Mouse (Mus musculus) brain, embryonic 14.5 days (tissue): ENCODE measurements around the gene Pcbp3. TPM values are rescaled to one million over a fixed set of nuclear protein-coding genes. Genes with fewer than 3 reads are reported as not detected.

Experiments
- DNase-seq: peaks from one replicate; pipeline ENCODE4 v3.0.0-alpha.2; 2011; ENCODE audit warnings: low read depth
- CTCF ChIP-seq: fragments of 200-500 bp; IDR thresholded peaks from 2 replicates; pipeline ENCODE4 v1.5.1; 2012; ENCODE audit warnings: inconsistent platforms, mild to moderate bottlenecking, moderate library complexity, borderline replicate concordance; ENCODE audit not compliant: insufficient read depth, insufficient read length; ENCODE audit errors: extremely low read depth
- POLR2A ChIP-seq: fragments of 200-500 bp; IDR thresholded peaks from 2 replicates; pipeline ENCODE4 v1.6.1; 2012; ENCODE audit warnings: mild to moderate bottlenecking, inconsistent platforms, borderline replicate concordance; ENCODE audit not compliant: poor library complexity, insufficient read depth, insufficient read length, severe bottlenecking; ENCODE audit errors: extremely low read depth
- polyA plus RNA-seq: library from polyadenylated mRNA; depleted of rRNA; stranded (reverse); fragments of >200 nt; gene quantifications from 2 replicates; pipeline ENCODE4 v1.2.3, GENCODE M21; 2012

Pcbp3 gene
- polyA plus RNA-seq, 1 experiment: 39.0 TPM

DNA sequence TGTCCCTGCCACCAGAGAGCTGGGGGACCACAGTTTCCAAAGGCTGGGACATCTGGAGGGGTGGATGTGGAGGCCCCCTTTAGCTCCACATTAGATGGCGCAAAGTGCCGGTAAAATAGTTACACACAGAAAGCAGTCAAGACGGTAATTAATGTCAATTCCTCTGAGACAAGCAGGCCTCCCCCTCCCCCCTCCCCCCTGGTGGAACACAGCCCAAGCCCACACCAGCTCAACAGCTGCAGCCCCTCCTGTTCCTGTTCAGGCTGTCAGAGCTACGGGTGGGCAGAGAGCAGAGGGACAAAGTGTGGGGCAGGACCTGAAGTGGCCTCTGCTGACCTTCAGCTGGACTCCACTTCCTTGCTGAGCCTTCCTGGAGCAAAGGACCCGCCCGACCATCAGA lies 2.7 kb upstream of the Pcbp3 start:
- DNase-seq: peak; percentile 80

GRCm38 (mm10) chr10:76963997-76964396 lies 2.3 kb upstream of the Pcbp3 start:
- peak; percentile 65 for DNase-seq
- TF ChIP-seq POLR2A (no peak), CTCF (no peak)

More for the DNA sequence above, 2.7 kb upstream of the Pcbp3 start:
- no peak for TF ChIP-seq CTCF
- TF ChIP-seq POLR2A: no peak

DNA sequence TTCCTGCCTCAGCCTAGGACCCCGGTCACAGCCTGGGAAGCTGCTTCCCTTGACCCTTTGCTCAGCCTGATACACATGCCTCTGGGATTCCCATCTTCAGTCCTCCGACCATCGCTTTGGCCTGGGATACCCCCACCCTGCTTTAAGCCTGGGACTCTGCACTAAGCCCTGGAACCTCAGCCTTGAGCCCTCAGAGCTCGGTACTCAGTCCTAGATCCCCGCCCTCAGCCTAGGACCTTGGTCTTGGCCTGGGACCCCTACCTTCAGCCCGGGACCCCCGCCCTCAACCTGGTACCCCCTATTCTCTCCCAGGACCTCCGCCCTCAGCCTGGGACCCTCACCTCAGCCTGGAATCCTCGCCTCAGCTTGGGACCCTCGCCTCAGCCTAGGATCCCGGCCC lies 531 bp downstream of the Pcbp3 start:
- peak; percentile 13 for DNase-seq
- no peak for TF ChIP-seq CTCF
- TF ChIP-seq POLR2A: no peak

GRCm38 (mm10) chr10:76958201-76958600 lies 3.5 kb downstream of the Pcbp3 start:
- no peak for TF ChIP-seq POLR2A

GRCm38 (mm10) chr10:76956200-76956599 lies 5.5 kb downstream of the Pcbp3 start:
- DNase-seq: no peak
- no peak for TF ChIP-seq CTCF

More at GRCm38 (mm10) chr10:76958201-76958600, 3.5 kb downstream of the Pcbp3 start:
- no peak for DNase-seq

DNA sequence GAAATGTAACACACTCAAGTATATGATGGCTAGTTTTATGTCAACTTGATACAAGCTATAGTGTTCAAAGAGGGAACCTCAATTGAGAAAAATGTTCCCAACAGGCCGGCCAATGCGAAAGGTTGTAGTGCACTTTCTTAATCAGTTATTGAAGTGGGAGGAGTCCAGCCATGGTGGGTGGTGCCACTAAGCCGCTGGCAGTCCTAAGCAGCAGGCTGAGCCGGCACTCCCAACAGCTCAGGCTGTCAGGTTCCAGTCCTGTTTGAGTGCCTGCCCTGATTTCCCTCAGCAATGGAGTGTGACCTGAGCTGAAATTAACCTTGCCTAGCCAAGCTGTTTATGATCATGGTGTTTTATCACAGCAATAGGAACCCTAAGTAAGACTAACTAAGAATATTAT lies 20.6 kb downstream of the Pcbp3 start:
- no peak for TF ChIP-seq CTCF
- no peak for TF ChIP-seq POLR2A

DNA sequence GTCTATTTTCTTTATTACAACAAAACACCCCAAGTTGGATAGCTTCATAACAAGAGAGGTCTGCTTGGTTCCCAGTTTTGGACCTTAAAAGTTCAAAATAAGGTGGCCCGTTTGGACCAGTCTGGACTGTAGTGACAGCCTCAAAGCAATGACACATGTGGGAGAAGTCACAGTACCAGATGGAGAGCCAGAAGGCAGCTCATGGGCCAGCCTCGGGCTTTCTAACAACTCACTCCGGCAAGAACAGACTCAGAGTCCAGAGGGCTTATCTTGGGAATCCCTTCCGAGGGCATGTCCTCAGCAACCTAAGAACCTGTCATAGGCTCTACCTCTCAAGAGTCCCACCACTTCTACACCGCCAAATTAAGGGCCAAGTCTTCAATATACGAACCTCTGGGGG lies 24.9 kb downstream of the Pcbp3 start:
- no peak for DNase-seq

More for the DNA sequence above, 20.6 kb downstream of the Pcbp3 start:
- no peak for DNase-seq

DNA sequence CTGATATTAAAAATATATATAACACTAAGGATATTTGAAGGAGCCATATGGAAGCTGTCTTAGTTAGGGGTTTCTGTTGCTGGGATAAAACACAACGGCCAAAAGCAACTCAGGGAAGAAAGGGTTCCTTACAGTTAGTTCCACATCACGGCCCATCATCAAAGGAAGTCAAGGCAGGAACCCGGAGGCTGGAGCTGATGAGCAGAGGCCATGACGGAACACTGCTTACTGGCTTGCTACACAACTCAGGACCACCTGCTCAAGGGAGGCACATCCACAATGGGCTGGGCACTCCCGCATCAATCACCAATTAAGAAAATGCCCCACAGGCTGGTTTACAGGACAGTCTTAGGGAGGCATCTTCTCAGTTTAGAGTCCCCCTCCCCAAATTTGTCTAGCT lies 26.9 kb downstream of the Pcbp3 start:
- TF ChIP-seq POLR2A: no peak
- no peak for TF ChIP-seq CTCF

More for the DNA sequence above, 24.9 kb downstream of the Pcbp3 start:
- no peak for TF ChIP-seq CTCF
- no peak for TF ChIP-seq POLR2A

DNA sequence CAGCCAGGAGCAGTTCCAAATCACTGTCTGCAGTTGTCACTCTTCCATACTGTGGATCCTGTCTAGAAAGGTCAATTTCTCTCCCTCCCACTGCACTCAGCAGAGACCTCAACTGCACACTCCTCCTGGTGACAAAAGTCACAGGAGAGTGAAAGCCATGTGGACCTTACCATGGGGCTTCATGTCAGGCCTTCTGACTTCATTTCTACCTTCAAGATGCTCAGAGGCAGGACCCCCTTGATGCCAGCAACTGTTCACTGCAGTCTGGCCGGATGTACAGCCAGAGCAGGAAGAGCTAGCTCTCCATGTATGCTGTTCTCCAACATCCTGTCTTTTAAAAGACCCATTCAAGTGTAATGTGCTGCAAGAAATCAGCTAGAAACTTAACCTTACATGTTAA lies 29.9 kb downstream of the Pcbp3 start:
- TF ChIP-seq CTCF (no peak), POLR2A (no peak)
- no peak for DNase-seq

More for the DNA sequence above, 26.9 kb downstream of the Pcbp3 start:
- DNase-seq: no peak

- DNase-seq: peak; percentile 74
- TF ChIP-seq POLR2A (no peak), CTCF (no peak)
Measured at GRCm38 (mm10) chr10:76931122-76931521, 30.6 kb downstream of the Pcbp3 start.

GRCm38 (mm10) chr10:76924441-76924840 lies 37.2 kb downstream of the Pcbp3 start:
- no peak for DNase-seq
- TF ChIP-seq CTCF: no peak
- TF ChIP-seq POLR2A: no peak

GRCm38 (mm10) chr10:76918086-76918485 lies 43.6 kb downstream of the Pcbp3 start:
- DNase-seq: no peak
- no peak for TF ChIP-seq POLR2A
- TF ChIP-seq CTCF: no peak

GRCm38 (mm10) chr10:76906434-76906833 lies 55.3 kb downstream of the Pcbp3 start:
- peak; percentile 28 for DNase-seq
- TF ChIP-seq CTCF (no peak), POLR2A (no peak)

DNA sequence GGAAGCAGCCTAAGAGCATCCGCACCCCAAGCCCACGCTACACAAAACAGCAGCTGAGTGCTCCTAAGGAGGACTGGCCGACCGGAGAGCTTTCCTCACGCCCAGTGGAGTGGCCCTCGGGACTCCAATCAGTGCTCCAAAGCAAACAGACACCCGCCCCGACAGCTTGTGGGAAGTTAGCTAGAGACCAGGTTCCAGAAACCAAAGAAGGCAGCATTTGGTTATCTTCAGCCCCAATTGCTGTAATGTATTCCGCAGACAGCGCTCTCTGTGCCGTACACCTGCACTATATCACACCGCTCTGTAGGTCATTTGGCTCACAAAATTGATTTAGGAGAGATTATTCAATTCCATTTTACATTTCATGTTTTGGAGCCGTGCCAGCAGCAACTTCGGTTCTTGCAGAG lies 55.7 kb downstream of the Pcbp3 start:
- no peak for TF ChIP-seq CTCF
- no peak for TF ChIP-seq POLR2A
- DNase-seq: peak; percentile 11
